Mouse (Mus musculus) lung, embryonic 16.5 days (tissue): ENCODE results near the gene Gpr19. TPM values are rescaled to one million over a fixed set of nuclear protein-coding genes. Genes with fewer than 3 reads are reported as not detected.
A peak's percentile ranks its signal among the peaks of the same experiment; 100 is the strongest.

Experiments used
- ATAC-seq: fragments of 200-750 bp; cut with Nextera tagmentation; 2 replicates; pipeline ENCODE4 v1.8.0; 2017; ENCODE audit warnings: low read depth, mild to moderate bottlenecking, moderate library complexity
- H3K27ac ChIP-seq: fragments of 300-500 bp; sonication (generic); 2 replicates; pipeline ENCODE4 v1.5.1; 2014; ENCODE audit warnings: mild to moderate bottlenecking, control low read depth, low read length
- H3K27me3 ChIP-seq: fragments of 300-500 bp; sonication (generic); 2 replicates; pipeline ENCODE4 v1.6.1; 2014; ENCODE audit warnings: low read depth, low read length, mixed read lengths; ENCODE audit not compliant: control insufficient read depth, insufficient read depth
- H3K36me3 ChIP-seq: fragments of 300-500 bp; sonication (generic); 2 replicates; pipeline ENCODE4 v1.6.1; 2014; ENCODE audit warnings: low read length; ENCODE audit not compliant: control insufficient read depth, insufficient read depth
- H3K4me1 ChIP-seq: fragments of 300-500 bp; sonication (generic); replicated peaks from 2 replicates; pipeline ENCODE4 v1.6.1; 2014; ENCODE audit warnings: low read length, mixed read lengths; ENCODE audit not compliant: control insufficient read depth, insufficient read depth
- H3K4me2 ChIP-seq: fragments of 300-500 bp; sonication (generic); 2 replicates; pipeline ENCODE4 v1.6.1; 2014; ENCODE audit warnings: low read depth, low read length, control low read depth
- H3K4me3 ChIP-seq: fragments of 300-500 bp; sonication (generic); 2 replicates; pipeline ENCODE4 v1.5.1; 2014; ENCODE audit warnings: mild to moderate bottlenecking, low read length, control low read depth
- H3K9ac ChIP-seq: fragments of 300-500 bp; sonication (generic); 2 replicates; pipeline ENCODE4 v1.6.1; 2014; ENCODE audit warnings: low read length, control low read depth
- H3K9me3 ChIP-seq: fragments of 300-500 bp; sonication (generic); 2 replicates; pipeline ENCODE4 v1.6.1; 2016; ENCODE audit warnings: low read length; ENCODE audit not compliant: control insufficient read depth
- WGBS: fragments of 180-500 bp; shearing (Covaris S2); extraction: QIAGEN DNeasy Blood & Tissue Kit; methylation state at CpG from one replicate; pipeline ENCODE4 v1.1.7; 2014; 5-methylcytosine and 5-hydroxymethylcytosine counted together
- polyA plus RNA-seq: library from polyadenylated mRNA; unstranded; fragments of >200 nt; fragmentation: Nextera tagmentation; extraction: Ambion mirVana; gene quantifications from 2 replicates; pipeline ENCODE4 v1.2.1, GENCODE M21; 2015

Gpr19 gene
- polyA plus RNA-seq, 1 experiment from 2014 or later: 11.7 TPM

DNA sequence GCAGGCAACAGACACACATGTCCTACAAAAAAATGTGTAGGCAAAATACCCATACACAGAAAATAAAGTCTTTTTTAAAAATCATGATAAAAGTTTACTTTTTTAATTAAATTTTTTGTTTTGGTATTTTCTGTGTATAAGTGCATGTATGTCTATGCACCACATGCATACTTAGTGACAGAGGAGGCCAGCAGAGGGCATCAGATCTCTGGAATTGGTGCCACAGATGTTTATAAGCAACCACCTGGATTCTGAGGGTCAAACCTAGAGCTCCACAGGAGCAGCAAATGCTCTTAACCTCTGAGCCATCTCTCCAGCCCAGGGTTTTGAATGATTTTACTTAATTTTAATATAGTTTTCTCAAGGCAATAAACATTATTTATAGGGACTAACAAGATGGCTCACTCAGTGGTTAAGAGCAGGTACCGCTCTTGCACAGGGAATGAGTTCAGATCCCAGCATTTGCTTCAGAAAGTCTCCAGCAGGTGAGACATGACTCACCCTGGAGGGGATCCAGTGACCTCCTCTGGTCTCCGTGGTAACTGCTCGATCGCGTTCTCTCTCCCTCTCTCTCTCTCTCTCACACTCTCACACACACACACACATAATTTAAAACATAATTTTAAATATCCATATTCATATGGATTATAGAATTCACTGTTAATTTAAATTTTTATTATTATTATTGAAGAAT lies 50.0 kb downstream of the Gpr19 start:
- H3K27ac ChIP-seq: no peak overlapping the region
- WGBS: 76% methylated on average over 5 of the region's 5 CpGs
- H3K4me2 ChIP-seq: no peak overlapping the region
- H3K9me3 ChIP-seq: no peaks in the 10 kb centered on the region
- no peaks in the 10 kb centered on the region for H3K27me3 ChIP-seq
- ATAC-seq: no peak
- no peaks in the 10 kb centered on the region for H3K4me1 ChIP-seq
- H3K36me3 ChIP-seq: peaks cover 5% of the 10 kb centered on the region; the same call in 1 of the 2 replicates
- H3K9ac ChIP-seq: no peak overlapping the region
- no peak overlapping the region for H3K4me3 ChIP-seq

DNA sequence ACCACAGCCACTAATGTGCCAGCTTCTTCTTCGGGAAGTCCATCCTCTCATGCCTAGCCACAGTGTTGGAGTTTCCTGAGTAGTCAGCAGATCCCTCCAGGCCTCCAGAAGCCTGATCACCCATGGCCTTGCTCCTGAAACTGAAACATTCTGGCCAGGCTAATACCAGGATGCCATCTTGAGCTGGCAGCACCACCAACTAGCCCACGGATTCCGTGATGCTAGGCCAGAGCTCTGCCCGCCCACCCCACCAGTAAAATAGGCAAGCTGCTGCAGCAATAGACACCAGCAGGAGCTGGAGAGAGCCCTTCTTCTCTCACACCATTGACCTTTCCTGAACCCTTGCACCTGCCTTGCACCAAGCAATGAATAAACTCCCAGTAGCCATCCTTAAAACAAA lies 50.8 kb downstream of the Gpr19 start:
- Histone ChIP-seq H3K9ac (no peak overlapping the region), H3K4me1 (no peaks in the 10 kb centered on the region), H3K4me3 (no peak overlapping the region), H3K9me3 (no peaks in the 10 kb centered on the region), H3K27ac (no peak overlapping the region), H3K36me3 (peaks cover 5% of the 10 kb centered on the region; the same call in 1 of the 2 replicates), H3K27me3 (no peaks in the 10 kb centered on the region), H3K4me2 (no peak overlapping the region)
- ATAC-seq: no peak
- WGBS: 90% methylated on average over 4 of the region's 4 CpGs

DNA sequence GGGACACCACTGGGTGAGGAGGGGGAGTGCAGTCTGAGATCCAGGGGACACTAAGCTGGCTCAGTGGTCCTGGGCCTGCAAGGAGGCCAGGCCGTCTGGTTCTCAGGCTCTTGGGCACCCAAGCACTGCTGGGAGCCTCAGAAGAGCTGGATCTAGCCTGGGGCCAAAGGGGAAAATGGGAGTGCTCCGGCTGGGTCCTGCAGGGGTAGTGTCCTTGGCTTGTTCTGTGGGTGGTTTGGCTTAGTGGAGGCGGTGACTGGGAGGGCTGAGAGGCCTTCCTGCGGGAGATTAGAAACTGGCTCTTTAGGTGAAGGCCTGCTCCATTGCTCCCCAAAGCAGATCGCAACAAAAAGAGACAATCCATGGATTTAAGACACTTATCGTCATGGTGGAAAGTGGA lies 52.1 kb downstream of the Gpr19 start:
- no peak overlapping the region for H3K4me2 ChIP-seq
- no peak overlapping the region for H3K27ac ChIP-seq
- H3K9ac ChIP-seq: no peak overlapping the region
- no peak for ATAC-seq
- no peak overlapping the region for H3K4me3 ChIP-seq
- H3K4me1 ChIP-seq: no peaks in the 10 kb centered on the region
- no peaks in the 10 kb centered on the region for H3K9me3 ChIP-seq
- peaks cover 5% of the 10 kb centered on the region; the same call in 1 of the 2 replicates for H3K36me3 ChIP-seq
- H3K27me3 ChIP-seq: no peaks in the 10 kb centered on the region
- 86% methylated on average over 6 of the region's 6 CpGs for WGBS

DNA sequence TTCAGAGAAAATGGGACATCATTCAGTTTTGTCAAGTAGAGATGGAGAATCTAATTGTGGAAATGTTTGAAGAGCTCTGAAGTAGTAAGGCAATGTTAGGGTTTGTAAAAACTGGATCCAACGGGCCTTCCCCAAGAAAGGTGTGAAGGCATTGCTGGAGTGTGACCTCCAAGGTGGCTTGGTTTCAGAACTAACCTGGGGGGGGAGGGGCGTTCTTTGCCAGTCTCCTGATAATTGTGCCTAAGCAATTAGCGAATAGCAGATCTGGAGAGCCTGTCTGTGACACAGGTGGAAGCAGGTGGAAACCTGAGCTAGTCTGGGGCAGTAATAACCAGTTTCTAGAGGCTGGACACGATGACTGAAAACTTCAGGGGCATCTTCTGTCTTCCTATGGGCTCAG lies 52.7 kb downstream of the Gpr19 start:
- no peak for ATAC-seq

DNA sequence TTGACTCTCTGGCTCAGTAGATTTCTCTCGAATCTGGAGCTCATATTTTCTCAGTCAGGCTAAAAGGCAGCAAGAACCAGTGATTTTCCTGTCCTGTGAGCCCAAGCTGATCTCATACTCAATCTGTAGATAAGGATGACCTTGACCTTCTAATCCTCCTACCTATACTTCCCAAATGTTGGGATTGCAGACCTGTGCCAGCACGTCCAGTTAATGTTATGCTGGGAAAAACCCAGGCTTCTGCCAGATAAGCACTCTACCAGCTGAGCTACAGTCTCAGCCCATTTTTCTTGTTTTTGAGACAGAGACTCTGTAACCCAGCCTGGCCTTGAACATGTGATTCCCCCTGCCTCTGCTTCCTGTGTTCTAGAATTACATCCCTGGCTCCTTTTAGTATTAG lies 58.0 kb downstream of the Gpr19 start:
- no peak overlapping the region for H3K27ac ChIP-seq
- H3K4me1 ChIP-seq: no peaks in the 10 kb centered on the region
- H3K9me3 ChIP-seq: no peaks in the 10 kb centered on the region
- no peak overlapping the region for H3K4me3 ChIP-seq
- H3K4me2 ChIP-seq: no peak overlapping the region
- no peak for ATAC-seq
- H3K9ac ChIP-seq: no peak overlapping the region
- 79% methylated on average over 2 of the region's 2 CpGs for WGBS
- no peaks in the 10 kb centered on the region for H3K27me3 ChIP-seq
- no peaks in the 10 kb centered on the region for H3K36me3 ChIP-seq

More for the DNA sequence above, 52.7 kb downstream of the Gpr19 start:
- Histone ChIP-seq H3K27me3 (no peaks in the 10 kb centered on the region), H3K9me3 (no peaks in the 10 kb centered on the region), H3K9ac (no peak overlapping the region), H3K4me3 (no peak overlapping the region), H3K4me2 (no peak overlapping the region), H3K4me1 (no peaks in the 10 kb centered on the region), H3K27ac (no peak overlapping the region), H3K36me3 (no peaks in the 10 kb centered on the region)
- WGBS: 65% methylated on average over 4 of the region's 4 CpGs

DNA sequence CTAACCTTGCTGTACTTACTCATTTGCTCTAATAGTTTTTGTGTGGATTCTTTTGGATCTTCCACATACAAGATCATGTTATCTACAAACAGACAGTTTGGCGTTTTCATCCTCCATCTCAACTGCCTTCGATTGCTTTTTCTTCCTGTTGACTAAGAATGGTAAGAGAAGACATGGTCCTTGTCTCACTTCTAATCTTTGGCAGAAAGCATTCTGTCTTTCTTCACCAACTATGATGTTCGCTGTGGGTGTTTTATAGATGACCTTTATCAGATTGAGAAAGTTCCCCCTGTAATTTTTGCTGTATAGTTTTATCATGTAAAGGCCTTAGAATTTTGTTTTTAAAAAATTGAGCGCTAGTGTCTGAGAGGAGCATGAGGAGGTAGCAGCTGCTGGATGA lies 60.3 kb downstream of the Gpr19 start:
- H3K9ac ChIP-seq: no peak overlapping the region
- H3K4me2 ChIP-seq: no peak overlapping the region
- no peak for ATAC-seq
- H3K4me1 ChIP-seq: no peaks in the 10 kb centered on the region
- H3K9me3 ChIP-seq: no peaks in the 10 kb centered on the region
- no peak overlapping the region for H3K4me3 ChIP-seq
- 83% methylated on average over 4 of the region's 4 CpGs for WGBS
- H3K36me3 ChIP-seq: no peaks in the 10 kb centered on the region
- H3K27ac ChIP-seq: no peak overlapping the region
- no peaks in the 10 kb centered on the region for H3K27me3 ChIP-seq

DNA sequence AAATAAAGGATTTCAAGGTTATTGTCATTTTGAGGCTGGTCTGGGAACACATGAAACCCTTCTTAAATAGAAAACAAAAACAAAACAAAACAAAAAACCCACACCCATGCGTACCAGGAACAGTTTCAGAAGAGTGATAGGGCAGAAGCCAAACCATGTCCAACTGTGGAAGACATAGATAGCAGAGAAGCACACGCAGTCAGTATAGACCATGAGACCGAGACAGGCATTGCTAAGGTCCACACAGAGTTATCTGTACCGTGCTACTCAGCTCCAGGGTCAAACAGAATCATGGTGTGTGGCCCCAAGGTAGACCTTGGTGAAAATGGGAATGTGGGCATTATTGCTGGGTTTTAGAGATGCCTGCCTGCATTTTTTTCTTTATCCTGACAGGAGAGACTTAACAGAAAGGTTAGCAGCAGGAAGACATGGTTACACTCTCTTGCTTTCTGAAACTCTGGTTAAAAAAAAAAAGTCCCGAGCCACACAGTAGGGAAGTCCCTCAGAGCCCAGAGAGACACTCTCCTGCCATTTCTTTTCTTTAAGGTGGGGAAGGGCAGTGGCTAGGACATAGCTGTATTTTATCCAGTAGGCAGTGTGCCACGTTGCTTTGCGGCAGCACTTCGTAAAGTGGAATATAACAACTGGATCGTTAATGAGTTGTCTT lies 63.7 kb downstream of the Gpr19 start:
- H3K4me2 ChIP-seq: no peak overlapping the region
- no peak for ATAC-seq
- H3K4me1 ChIP-seq: peaks cover 2% of the 10 kb centered on the region; the same call in 1 of the 2 replicates
- no peak overlapping the region for H3K27ac ChIP-seq
- WGBS: 80% methylated on average over 9 of the region's 9 CpGs
- H3K36me3 ChIP-seq: no peaks in the 10 kb centered on the region
- no peaks in the 10 kb centered on the region for H3K27me3 ChIP-seq
- H3K4me3 ChIP-seq: no peak overlapping the region
- no peaks in the 10 kb centered on the region for H3K9me3 ChIP-seq
- H3K9ac ChIP-seq: no peak overlapping the region

DNA sequence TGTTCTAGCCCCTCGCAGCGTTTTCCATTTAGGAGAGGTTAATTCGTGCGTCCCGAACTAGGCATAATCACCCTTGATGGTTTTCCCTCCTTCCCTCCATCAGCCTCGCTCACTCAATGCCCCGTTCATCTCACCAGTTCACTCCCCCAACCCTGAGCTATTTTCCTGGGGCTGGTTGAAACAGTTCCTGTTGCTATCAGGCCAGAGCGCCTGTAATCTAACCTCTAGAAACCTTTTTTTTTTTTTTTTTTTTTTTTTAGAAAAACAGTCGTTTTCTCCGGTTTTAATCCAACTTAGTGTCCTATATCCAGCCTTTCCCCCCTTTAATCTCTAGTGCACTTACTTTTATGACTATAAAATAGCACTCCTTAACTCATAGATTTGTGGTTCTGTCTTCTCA lies 67.6 kb downstream of the Gpr19 start:
- Histone ChIP-seq H3K4me1 (peaks cover 10% of the 10 kb centered on the region), H3K27ac (peak overlapping the region; percentile 93), H3K4me3 (peak overlapping the region; percentile 72), H3K9me3 (no peaks in the 10 kb centered on the region), H3K36me3 (no peaks in the 10 kb centered on the region), H3K4me2 (peak overlapping the region; percentile 89), H3K27me3 (no peaks in the 10 kb centered on the region), H3K9ac (peak overlapping the region; percentile 75)
- WGBS: 1% methylated on average over 10 of the region's 10 CpGs
- no peak for ATAC-seq

DNA sequence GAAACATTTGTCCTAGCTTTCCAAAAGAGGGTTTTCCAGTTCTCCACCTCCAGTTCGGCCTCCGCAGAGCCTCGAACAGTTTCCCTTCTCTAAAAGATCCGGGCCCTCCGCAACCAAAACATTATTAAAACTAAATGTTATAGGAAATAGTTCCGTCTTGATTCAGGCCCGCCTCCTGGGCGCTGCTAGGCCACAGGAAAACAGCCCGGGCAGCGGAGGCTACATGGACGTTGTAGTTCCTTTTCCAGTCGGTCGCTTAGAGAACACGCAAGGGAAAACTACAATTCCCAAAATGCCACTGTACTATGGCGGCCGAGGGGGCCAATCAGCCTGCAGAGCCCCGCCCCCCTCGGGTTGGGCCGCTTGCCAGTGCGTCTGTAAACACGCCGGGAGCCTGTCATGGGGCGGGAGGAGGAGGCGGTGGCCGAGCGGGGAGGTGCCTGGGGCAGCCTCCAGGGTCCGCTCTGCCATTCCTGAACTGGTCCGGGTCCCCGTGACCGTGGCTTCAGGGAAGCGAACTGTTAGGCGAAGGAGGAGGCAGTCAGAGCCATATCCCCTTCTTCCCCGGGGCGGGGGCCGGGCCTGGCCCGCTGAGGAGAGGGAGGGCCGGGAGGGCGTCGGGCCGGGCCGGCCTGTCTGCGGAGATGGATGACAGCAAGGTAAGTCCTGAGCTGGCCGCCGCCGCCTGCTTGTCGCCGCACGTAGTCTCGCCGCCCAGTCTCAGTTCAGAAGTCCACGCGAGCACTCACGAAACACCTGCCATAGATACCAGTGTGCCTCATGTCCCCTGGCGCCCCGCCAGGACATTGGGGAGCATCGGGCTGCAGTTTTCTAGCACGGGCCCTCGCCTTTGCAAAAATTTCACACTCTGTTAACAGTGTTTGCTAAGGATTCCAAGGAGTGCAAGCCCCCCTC lies 68.3 kb downstream of the Gpr19 start, which contains the start of gene Crebl2:
Crebl2 (plus strand) TSS at position 369 of the 915 bp plus-strand sequence.
- ATAC-seq: peak; percentile 97
- H3K27ac ChIP-seq: peak within 1 kb of the TSS; percentile 95
- WGBS: under 1% methylated on average over 49 of the region's 58 CpGs
- peaks cover 10% of the 10 kb centered on the region for H3K4me1 ChIP-seq
- H3K9ac ChIP-seq: peak within 1 kb of the TSS; percentile 77
- H3K4me3 ChIP-seq: peak within 1 kb of the TSS; percentile 72
- peak within 1 kb of the TSS; percentile 89 for H3K4me2 ChIP-seq
- H3K27me3 ChIP-seq: no peaks in the 10 kb centered on the region
- no peaks in the 10 kb centered on the region for H3K9me3 ChIP-seq
- H3K36me3 ChIP-seq: no peaks in the 10 kb centered on the region
